Mouse (Mus musculus) MEL (cell line): ENCODE results near the gene Cnn3.

Experiments
- CTCF ChIP-seq, 3 experiments: IDR thresholded peaks in 2 of 3; conservative IDR thresholded peaks in 1 of 3; 2 replicates each; pipeline ENCODE4 v1.5.1; 2011 to 2012; ENCODE audit warnings: low read length in 3 of 3, low read depth in 2 of 3, mild to moderate bottlenecking in 2 of 3, improper control_type of control experiment in 1 of 3, inconsistent platforms in 1 of 3, mixed read lengths in 1 of 3, moderate library complexity in 1 of 3; ENCODE audit not compliant: control insufficient read depth in 1 of 3, insufficient read depth in 1 of 3, poor library complexity in 1 of 3, severe bottlenecking in 1 of 3
- E2F4 ChIP-seq: IDR thresholded peaks from 2 replicates; pipeline ENCODE4 v1.6.1; 2011; ENCODE audit warnings: low read depth, low read length, improper control_type of control experiment, borderline replicate concordance
- EP300 ChIP-seq, 2 experiments: IDR thresholded peaks; 2 replicates each; pipeline ENCODE4 v1.6.1; 2011; ENCODE audit warnings: improper control_type of control experiment in 2 of 2, low read length in 2 of 2, low read depth in 1 of 2, mild to moderate bottlenecking in 1 of 2
- ETS1 ChIP-seq: IDR thresholded peaks from 2 replicates; pipeline ENCODE4 v1.6.1; 2012; ENCODE audit warnings: low read depth, mild to moderate bottlenecking, inconsistent platforms, low read length, improper control_type of control experiment, moderate library complexity
- MXI1 ChIP-seq: IDR thresholded peaks from 2 replicates; pipeline ENCODE4 v1.6.1; 2011; ENCODE audit warnings: mild to moderate bottlenecking, low read depth, low read length, improper control_type of control experiment
- NELFE ChIP-seq: IDR thresholded peaks from 2 replicates; pipeline ENCODE4 v1.6.1; 2011; ENCODE audit warnings: low read depth, low read length, improper control_type of control experiment
- POLR2A ChIP-seq, 2 experiments: IDR thresholded peaks; 2 replicates each; pipeline ENCODE4 v1.6.1; 2011 to 2012; ENCODE audit warnings: low read length in 2 of 2, mild to moderate bottlenecking in 2 of 2, control low read depth in 1 of 2, improper control_type of control experiment in 1 of 2, low read depth in 1 of 2, moderate library complexity in 1 of 2; ENCODE audit not compliant: control insufficient read depth in 1 of 2, insufficient read depth in 1 of 2, poor library complexity in 1 of 2
- TAL1 ChIP-seq: IDR thresholded peaks from 2 replicates; pipeline ENCODE4 v1.6.1; 2012; ENCODE audit warnings: mild to moderate bottlenecking, inconsistent platforms, low read length, moderate library complexity, mixed read lengths
- USF1 ChIP-seq: IDR thresholded peaks from 2 replicates; pipeline ENCODE4 v1.6.1; 2014; ENCODE audit warnings: low read depth, mild to moderate bottlenecking, inconsistent platforms, low read length, improper control_type of control experiment, moderate library complexity
- ZC3H11A ChIP-seq: IDR thresholded peaks from 2 replicates; pipeline ENCODE4 v1.6.1; 2012; ENCODE audit warnings: low read depth, mild to moderate bottlenecking, inconsistent platforms, low read length, improper control_type of control experiment
- ZMIZ1 ChIP-seq: IDR thresholded peaks from 2 replicates; pipeline ENCODE4 v1.6.1; 2012; ENCODE audit warnings: low read depth, mild to moderate bottlenecking, inconsistent platforms, low read length, improper control_type of control experiment, moderate library complexity

- no peak for TF ChIP-seq CTCF (IDR thresholded peaks at IDR 0.05 in 2 of 3, conservative IDR thresholded peaks at IDR 0.05 in 1 of 3; ENCODE audit: control insufficient read depth in 1 of 3, insufficient read depth in 1 of 3, low read depth in 2 of 3, low read length in 3 of 3, poor library complexity in 1 of 3, severe bottlenecking in 1 of 3)
- TF ChIP-seq ZC3H11A: no peak
- no peak for TF ChIP-seq ETS1
- TF ChIP-seq MXI1: no peak
- TF ChIP-seq TAL1: no peak
- TF ChIP-seq NELFE: no peak
- TF ChIP-seq E2F4: no peak
- no peak for TF ChIP-seq USF1
- TF ChIP-seq POLR2A (IDR thresholded peaks at IDR 0.05; ENCODE audit: control insufficient read depth in 1 of 2, insufficient read depth in 1 of 2, low read depth in 1 of 2, low read length in 2 of 2, poor library complexity in 1 of 2): no peak
- TF ChIP-seq ZMIZ1: no peak
- TF ChIP-seq EP300 (IDR thresholded peaks at IDR 0.05; ENCODE audit: low read depth in 1 of 2, low read length in 2 of 2): no peak
Observed at GRCm38 (mm10) chr3:121422405-121422804, 3.9 kb upstream of the Cnn3 start.
